In the genomic region with DNA sequence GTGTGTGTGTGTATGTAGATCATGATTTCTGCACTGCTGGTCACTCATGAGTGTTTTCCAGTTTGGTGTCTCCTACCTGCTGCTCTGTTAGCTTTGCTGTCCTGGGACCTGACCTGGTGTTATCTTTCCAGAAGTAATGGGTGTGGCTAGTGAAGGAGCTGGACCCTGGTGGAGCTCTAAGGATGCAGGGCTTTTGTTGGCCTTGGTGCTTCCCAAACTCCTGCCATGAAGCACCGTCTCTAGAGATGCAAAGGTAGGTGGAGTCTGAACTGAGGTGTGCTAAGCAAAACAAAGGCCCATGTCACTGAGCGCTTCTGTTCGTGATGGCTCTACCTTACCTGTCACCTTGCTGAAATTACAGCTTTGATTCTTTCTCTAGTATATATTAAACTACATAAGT, we compare ENCODE assay signal across 21 mouse cellular contexts.
DNase-seq lines count a peak whose midpoint lies in the region; ATAC-seq and TF ChIP-seq lines count a peak whose summit lies in the region.
"Had no signal": no experiment of that assay in that cellular context is flagged by ENCODE, and none has a peak within 500 bp of the region (broad histone marks: within the 10 kb centered on the region; RNA-seq: fewer than 3 reads in every experiment).

No protein-coding gene starts in this region.

- H3K9me3 ChIP-seq in E14TG2a.4 (ENCODE audit: low read length): peaks cover 3% of the 10 kb centered on the region
- no peaks in the 10 kb centered on the region for H3K9me3 ChIP-seq in stomach, postnatal 0 days (ENCODE audit: control insufficient read depth, low read length)
- H3K9me3 ChIP-seq: embryonic facial prominence, embryonic 15.5 days; forebrain, embryonic 12.5 days; heart, embryonic 12.5 days; hindbrain, embryonic 10.5 days had no signal

- no peak for TF ChIP-seq EP300 in stomach, postnatal 0 days (optimal IDR thresholded peaks at IDR 0.05)

- peaks cover 12% of the 10 kb centered on the region; the same call in 1 of the 2 replicates for H3K36me3 ChIP-seq in E14TG2a.4 (ENCODE audit: insufficient read depth, low read length)
- no peaks in the 10 kb centered on the region for H3K36me3 ChIP-seq in stomach, postnatal 0 days (ENCODE audit: control insufficient read depth, insufficient read depth, low read length)
- H3K36me3 ChIP-seq: embryonic facial prominence, embryonic 15.5 days; forebrain, embryonic 12.5 days; heart, embryonic 12.5 days; hindbrain, embryonic 10.5 days had no signal

- DNase-seq in ES-CJ7 (ENCODE audit: low read depth, low spot score): peak; percentile 69
- DNase-seq in stomach, postnatal 0 days (ENCODE audit: low spot score): no peak
- no peak for DNase-seq in thymus, postnatal 0 days (ENCODE audit: low spot score)
- DNase-seq in layer of hippocampus, adult 11-12 months (ENCODE audit: low spot score): no peak
- DNase-seq: cerebellum, adult 11-12 months; cerebellum, adult 9-10 months; cerebellum, postnatal 36 days; gastrocnemius, postnatal 10 days had no signal

- no peak overlapping the region for H3K4me2 ChIP-seq in stomach, postnatal 0 days (replicated peaks; ENCODE audit: low read depth)
- H3K4me2 ChIP-seq: embryonic facial prominence, embryonic 15.5 days; forebrain, embryonic 12.5 days; heart, embryonic 12.5 days; hindbrain, embryonic 14.5 days had no signal

- TF ChIP-seq CTCF in E14TG2a.4 (conservative IDR thresholded peaks at IDR 0.05; ENCODE audit: low read length): no peak
- TF ChIP-seq CTCF in stomach, postnatal 0 days (IDR thresholded peaks at IDR 0.05; ENCODE audit: low read depth): no peak

- H3K9ac ChIP-seq in stomach, postnatal 0 days (ENCODE audit: low read length): no peak overlapping the region
- H3K9ac ChIP-seq: embryonic facial prominence, embryonic 15.5 days; forebrain, embryonic 12.5 days; heart, embryonic 12.5 days; hindbrain, embryonic 14.5 days had no signal

- WGBS in stomach, postnatal 0 days: 83% methylated on average over 3 of the region's 3 CpGs

- H3K27ac ChIP-seq in brown adipose tissue, adult 24 weeks (replicated peaks; ENCODE audit: low read depth, low read length): peak overlapping the region; percentile 65; the same call in 1 of the 2 replicates
- H3K27ac ChIP-seq in stomach, postnatal 0 days (replicated peaks): no peak overlapping the region
- H3K27ac ChIP-seq: embryonic facial prominence, embryonic 15.5 days; forebrain, embryonic 12.5 days; hindbrain, embryonic 14.5 days had no signal

- 0 out of 2 replicates have a peak, but pooled peaks cover 2% of the 10 kb centered on the region for H3K27me3 ChIP-seq in E14TG2a.4 (ENCODE audit: insufficient read depth, low read length)
- H3K27me3 ChIP-seq in stomach, postnatal 0 days (ENCODE audit: control insufficient read depth, insufficient read depth, low read length): no peaks in the 10 kb centered on the region
- H3K27me3 ChIP-seq: embryonic facial prominence, embryonic 15.5 days; heart, embryonic 12.5 days; Patski had no signal

- H3K4me1 ChIP-seq in E14TG2a.4 (replicated peaks; ENCODE audit: low read depth, low read length): peaks cover 91% of the 10 kb centered on the region
- H3K4me1 ChIP-seq in brown adipose tissue, adult 24 weeks (ENCODE audit: control insufficient read depth, insufficient read depth, insufficient read length, low read length): peaks cover 14% of the 10 kb centered on the region; the same call in 1 of the 2 replicates
- peaks cover 3% of the 10 kb centered on the region for H3K4me1 ChIP-seq in stomach, postnatal 0 days (replicated peaks; ENCODE audit: control insufficient read depth, insufficient read depth)

- peak overlapping the region; percentile 35 for H3K4me3 ChIP-seq in E14TG2a.4 (replicated peaks; ENCODE audit: low read length)
- no peak overlapping the region for H3K4me3 ChIP-seq in brown adipose tissue, adult 24 weeks (ENCODE audit: insufficient read depth, low read depth, low read length)
- no peak overlapping the region for H3K4me3 ChIP-seq in stomach, postnatal 0 days (ENCODE audit: low read depth, low read length)
- H3K4me3 ChIP-seq: embryonic facial prominence, embryonic 15.5 days; erythroblast, embryonic 14.5 days; forebrain, embryonic 12.5 days; heart, adult 2 months; heart, embryonic 12.5 days; hindbrain, embryonic 10.5 days had no signal

- 0 out of 2 replicates have a peak, but pooled peaks have one; percentile 13 for ATAC-seq in stomach, postnatal 0 days (ENCODE audit: low FRiP score, low TSS enrichment)
- ATAC-seq: forebrain, embryonic 16.5 days; inflammation-experienced regulatory T-cells, adult 6 months; intestine, postnatal 0 days; Patski had no signal
